Mouse (Mus musculus) stomach, embryonic 16.5 days (tissue): ENCODE measurements around the gene Nr1i2. TPM values are rescaled to one million over a fixed set of nuclear protein-coding genes. Genes with fewer than 3 reads are reported as not detected.
"Not testable (repeated sequence)": the region's sequence is repeated elsewhere in the genome, so short reads cannot be mapped to it uniquely, and the experiment has no call there.

Experiments
- ATAC-seq: fragments of 200-750 bp; cut with Nextera tagmentation; 2 replicates; pipeline ENCODE4 v1.8.0; 2017; ENCODE audit warnings: moderate number of reproducible peaks, moderate TSS enrichment; ENCODE audit not compliant: insufficient read depth, low FRiP score
- H3K27ac ChIP-seq: fragments of 300-500 bp; sonication (generic); 2 replicates; pipeline ENCODE4 v1.5.1; 2014; ENCODE audit warnings: low read length
- H3K27me3 ChIP-seq: fragments of 300-500 bp; sonication (generic); 2 replicates; pipeline ENCODE4 v1.6.1; 2014; ENCODE audit warnings: low read length, control low read depth, mixed read lengths; ENCODE audit not compliant: control insufficient read depth, insufficient read depth
- H3K36me3 ChIP-seq: fragments of 300-500 bp; sonication (generic); 2 replicates; pipeline ENCODE4 v1.6.1; 2014; ENCODE audit warnings: low read length; ENCODE audit not compliant: control insufficient read depth, insufficient read depth
- H3K4me1 ChIP-seq: fragments of 300-500 bp; sonication (generic); 2 replicates; pipeline ENCODE4 v1.6.1; 2014; ENCODE audit warnings: low read length, control low read depth, mixed read lengths; ENCODE audit not compliant: control insufficient read depth, insufficient read depth
- H3K4me2 ChIP-seq: fragments of 300-500 bp; sonication (generic); 2 replicates; pipeline ENCODE4 v1.6.1; 2014; ENCODE audit warnings: low read depth, low read length, mixed read lengths
- H3K4me3 ChIP-seq: fragments of 300-500 bp; sonication (generic); replicated peaks from 2 replicates; pipeline ENCODE4 v1.5.1; 2014; ENCODE audit warnings: mild to moderate bottlenecking, low read length
- H3K9ac ChIP-seq: fragments of 300-500 bp; sonication (generic); 2 replicates; pipeline ENCODE4 v1.6.1; 2014; ENCODE audit warnings: low read length
- H3K9me3 ChIP-seq: fragments of 300-500 bp; sonication (generic); replicated peaks from 2 replicates; pipeline ENCODE4 v1.6.1; 2016; ENCODE audit warnings: low read length, control low read depth; ENCODE audit not compliant: control insufficient read depth
- WGBS: fragments of 180-500 bp; shearing (Covaris S2); extraction: QIAGEN DNeasy Blood & Tissue Kit; methylation state at CpG from one replicate; pipeline ENCODE4 v1.1.7; 2014; 5-methylcytosine and 5-hydroxymethylcytosine counted together
- polyA plus RNA-seq: library from polyadenylated mRNA; unstranded; fragments of >200 nt; fragmentation: Nextera tagmentation; extraction: Ambion mirVana; gene quantifications from 2 replicates; pipeline ENCODE4 v1.2.1, GENCODE M21; 2015

Nr1i2 gene
- 8.6 and 9.2 TPM in 2 replicates for polyA plus RNA-seq

DNA sequence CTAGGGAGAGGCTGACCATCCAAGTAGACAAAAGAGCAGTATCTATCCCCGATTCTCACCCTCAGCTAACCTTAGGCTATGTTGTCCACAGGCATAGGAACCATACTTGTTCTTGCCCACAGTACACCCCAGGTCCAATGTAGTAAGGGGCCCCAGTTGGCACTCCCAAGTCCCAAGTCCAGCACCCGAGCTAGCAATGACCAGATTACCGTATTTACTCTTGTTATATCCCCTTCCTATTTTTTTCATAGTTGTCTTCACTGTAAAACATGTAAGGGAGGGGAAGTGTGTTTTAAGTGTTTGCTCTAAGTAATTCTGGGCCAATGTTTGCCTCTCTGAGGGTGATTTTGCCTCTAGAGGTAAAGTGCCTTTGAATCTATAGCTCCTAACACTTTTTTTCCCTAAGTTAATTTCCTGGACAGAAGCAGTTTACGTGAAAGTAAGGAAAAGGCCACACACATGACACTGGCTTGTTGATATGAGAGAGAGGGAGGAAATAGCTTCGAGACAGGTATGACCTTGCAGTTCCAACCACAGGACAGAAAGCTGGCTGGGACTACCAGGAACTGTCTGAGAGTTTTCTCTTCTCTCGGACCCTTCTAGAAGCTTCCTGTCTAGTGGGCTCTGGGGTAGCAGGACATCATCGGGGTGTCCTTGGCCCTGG lies at the start of gene Nr1i2:
Gene Nr1i2, minus strand, starts transcription at position 140 of the 664 bp plus-strand sequence.
- no peaks in the 10 kb centered on the region for H3K4me1 ChIP-seq
- H3K4me3 ChIP-seq: peak within 1 kb of the TSS; percentile 37
- no peaks in the 10 kb centered on the region for H3K36me3 ChIP-seq
- H3K27me3 ChIP-seq: no peaks in the 10 kb centered on the region
- no peaks in the 10 kb centered on the region for H3K9me3 ChIP-seq
- WGBS: 49% methylated on average over 7 of the region's 7 CpGs
- ATAC-seq: peak; percentile 85; the same call in 1 of the 2 replicates
- peak within 1 kb of the TSS; percentile 38 for H3K4me2 ChIP-seq
- H3K27ac ChIP-seq: peak within 1 kb of the TSS; percentile 89
- H3K9ac ChIP-seq: peak within 1 kb of the TSS; percentile 63; the same call in 1 of the 2 replicates

DNA sequence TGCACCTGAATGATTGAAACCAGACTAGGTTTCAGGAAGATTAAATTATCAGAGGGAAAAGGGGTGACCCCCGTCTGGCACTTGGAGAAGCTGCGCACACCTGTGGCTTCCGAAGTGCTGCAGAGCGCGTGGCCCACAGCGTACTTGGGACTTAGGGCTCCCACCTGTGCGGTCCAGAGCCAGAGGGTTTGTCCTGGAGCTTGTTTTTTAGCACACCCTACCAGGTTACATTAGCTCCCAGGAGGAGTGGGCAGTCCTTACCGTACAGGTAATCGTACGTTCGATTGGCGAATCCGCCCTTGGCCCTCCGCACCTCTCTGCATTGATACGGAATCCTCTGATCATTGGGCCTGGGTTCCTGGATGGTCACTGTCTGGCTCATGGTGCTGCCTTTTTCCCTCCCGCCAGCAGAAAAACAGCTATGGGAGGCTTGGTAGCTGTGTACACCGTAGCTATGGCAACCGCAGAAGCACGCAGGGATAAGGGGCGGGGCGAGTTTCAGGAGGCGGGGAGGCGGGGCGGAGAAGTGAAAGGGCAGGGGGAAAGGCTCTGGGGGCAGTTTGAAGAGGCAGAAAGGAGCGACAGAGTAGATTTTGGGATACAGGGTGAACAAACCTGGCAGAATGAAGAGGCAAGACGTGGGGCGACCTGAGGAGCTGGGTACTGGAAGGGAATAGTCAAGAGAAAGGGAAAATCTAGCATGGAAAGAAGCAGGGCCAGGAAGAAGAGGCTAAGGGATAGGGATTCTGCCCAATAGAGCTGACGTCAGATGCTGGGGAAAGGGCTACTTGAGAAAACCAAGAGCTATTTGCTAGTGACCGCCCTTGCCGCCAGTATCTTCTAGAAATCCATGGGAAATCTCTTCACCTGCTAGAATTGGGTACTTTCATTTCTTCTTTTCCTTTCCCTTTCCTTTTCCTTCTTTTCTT lies 47.0 kb upstream of the Nr1i2 start, which contains the start of gene Maats1:
Gene Maats1, minus strand, starts transcription at position 748 of the 929 bp plus-strand sequence.
- Histone ChIP-seq H3K4me1 (peaks cover 8% of the 10 kb centered on the region), H3K27ac (no peak within 1 kb of the TSS), H3K4me3 (peak within 1 kb of the TSS; percentile 31), H3K36me3 (no peaks in the 10 kb centered on the region), H3K9ac (peak within 1 kb of the TSS; percentile 63), H3K27me3 (no peaks in the 10 kb centered on the region), H3K4me2 (peak within 1 kb of the TSS; percentile 64), H3K9me3 (no peaks in the 10 kb centered on the region)
- ATAC-seq: peak; percentile 88
- 10% methylated on average over 30 of the region's 30 CpGs for WGBS

DNA sequence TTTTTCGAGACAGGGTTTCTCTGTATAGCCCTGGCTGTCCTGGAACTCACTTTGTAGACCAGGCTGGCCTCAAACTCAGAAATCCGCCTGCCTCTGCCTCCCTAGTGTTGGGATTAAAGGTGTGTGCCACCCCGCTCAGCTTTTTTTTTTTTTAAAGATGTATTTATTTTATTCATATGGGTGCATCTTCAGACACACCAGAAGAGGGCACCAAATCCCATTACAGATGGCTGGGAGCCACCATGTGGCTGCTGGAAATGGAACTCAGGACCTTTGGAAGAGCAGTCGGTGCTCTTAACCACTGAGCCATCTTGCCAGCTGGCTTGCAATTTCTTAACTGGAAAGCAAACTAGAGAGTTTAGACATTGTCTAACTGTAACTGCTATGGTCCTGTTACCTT lies 43.5 kb upstream of the Nr1i2 start:
- not testable (repeated sequence) for H3K9me3 ChIP-seq, H3K4me3 ChIP-seq
- 82% methylated on average over 4 of the region's 4 CpGs for WGBS

DNA sequence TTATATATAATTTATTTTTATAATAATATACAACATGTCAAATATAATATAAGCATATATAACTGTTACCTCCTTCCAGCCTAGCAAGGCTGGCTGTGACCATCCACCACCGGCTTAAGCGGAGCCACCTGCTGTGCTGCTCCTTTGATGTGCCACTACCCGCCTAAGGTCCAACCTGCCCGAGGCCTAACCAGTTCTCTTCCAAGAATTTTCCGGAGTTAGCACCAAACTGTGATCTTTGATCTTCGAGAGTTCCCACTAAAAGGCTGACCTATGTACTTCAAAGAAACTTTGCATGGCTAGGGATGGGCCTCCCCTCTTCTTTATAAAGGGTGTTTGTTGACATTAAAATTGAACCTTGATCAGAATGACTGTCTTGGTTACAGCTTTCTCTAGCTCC lies 39.8 kb upstream of the Nr1i2 start:
- Histone ChIP-seq H3K9ac (no peak overlapping the region), H3K27me3 (no peaks in the 10 kb centered on the region), H3K27ac (no peak overlapping the region), H3K4me1 (no peaks in the 10 kb centered on the region), H3K4me3 (no peak overlapping the region), H3K36me3 (no peaks in the 10 kb centered on the region), H3K4me2 (no peak overlapping the region), H3K9me3 (no peaks in the 10 kb centered on the region; the same call in 1 of the 2 replicates)
- 36% methylated on average over 6 of the region's 6 CpGs for WGBS
- ATAC-seq: no peak

More for the DNA sequence above, 43.5 kb upstream of the Nr1i2 start:
- not testable (repeated sequence) for H3K4me1 ChIP-seq, H3K36me3 ChIP-seq, H3K4me2 ChIP-seq, H3K27ac ChIP-seq, ATAC-seq, H3K27me3 ChIP-seq, H3K9ac ChIP-seq

DNA sequence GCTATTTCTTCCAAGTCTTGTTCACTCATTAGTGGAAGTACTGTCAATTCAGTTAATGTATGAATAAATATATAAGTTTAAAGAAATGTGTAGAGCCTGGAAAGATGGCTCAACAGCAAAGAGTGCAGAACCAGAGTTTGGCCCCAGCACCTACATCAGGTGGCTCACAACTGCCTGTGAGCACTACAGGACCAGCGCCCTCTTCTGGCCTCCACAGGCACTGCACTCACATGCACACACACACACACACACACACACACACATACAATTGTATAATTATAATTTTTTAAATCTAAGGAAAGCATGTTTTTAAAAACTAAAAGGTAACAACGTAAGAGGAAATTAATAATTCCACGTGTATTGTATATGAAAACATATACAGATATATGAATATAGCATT lies 34.7 kb upstream of the Nr1i2 start:
- H3K27me3 ChIP-seq: no peaks in the 10 kb centered on the region
- no peak overlapping the region for H3K27ac ChIP-seq
- no peak overlapping the region for H3K4me2 ChIP-seq
- H3K36me3 ChIP-seq: no peaks in the 10 kb centered on the region
- no peak overlapping the region for H3K9ac ChIP-seq
- no peaks in the 10 kb centered on the region; the same call in 1 of the 2 replicates for H3K9me3 ChIP-seq
- 84% methylated on average over 3 of the region's 3 CpGs for WGBS
- no peaks in the 10 kb centered on the region for H3K4me1 ChIP-seq
- no peak overlapping the region for H3K4me3 ChIP-seq
- no peak for ATAC-seq

DNA sequence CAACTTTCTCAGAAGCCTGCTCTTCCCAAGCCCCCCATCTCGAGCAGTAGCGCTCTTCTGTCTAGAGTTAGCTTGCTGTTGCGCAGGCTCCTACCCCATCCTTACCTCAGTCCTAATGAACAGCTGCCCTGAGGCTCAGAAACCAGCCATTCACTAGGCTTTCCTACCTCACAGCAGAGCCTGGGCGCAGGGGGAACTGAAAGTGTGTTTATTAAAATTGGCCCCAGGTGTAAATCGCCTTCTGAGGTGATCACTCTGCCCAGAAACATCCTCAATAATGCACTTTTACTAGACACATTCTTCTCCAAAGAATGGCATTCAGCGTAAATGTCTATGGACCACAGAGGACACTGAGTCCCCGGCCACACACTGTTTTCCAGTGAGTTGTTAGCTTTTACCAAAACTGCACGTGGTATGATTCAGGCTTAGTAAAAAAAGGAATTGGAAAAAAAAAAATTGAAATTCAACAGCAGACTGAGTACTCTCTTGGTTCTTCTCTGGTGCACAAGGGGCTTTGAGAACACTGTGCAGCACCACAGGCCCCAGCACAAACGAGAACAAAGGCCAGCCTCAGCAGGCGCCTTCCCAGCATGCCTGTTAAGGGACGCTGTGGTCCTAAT lies 32.3 kb upstream of the Nr1i2 start:
- H3K9ac ChIP-seq: no peak overlapping the region
- no peak overlapping the region for H3K4me2 ChIP-seq
- H3K4me3 ChIP-seq: no peak overlapping the region
- 88% methylated on average over 11 of the region's 11 CpGs for WGBS
- H3K27me3 ChIP-seq: no peaks in the 10 kb centered on the region
- no peaks in the 10 kb centered on the region; the same call in 1 of the 2 replicates for H3K9me3 ChIP-seq
- H3K27ac ChIP-seq: no peak overlapping the region
- no peaks in the 10 kb centered on the region for H3K4me1 ChIP-seq
- ATAC-seq: no peak
- H3K36me3 ChIP-seq: no peaks in the 10 kb centered on the region

DNA sequence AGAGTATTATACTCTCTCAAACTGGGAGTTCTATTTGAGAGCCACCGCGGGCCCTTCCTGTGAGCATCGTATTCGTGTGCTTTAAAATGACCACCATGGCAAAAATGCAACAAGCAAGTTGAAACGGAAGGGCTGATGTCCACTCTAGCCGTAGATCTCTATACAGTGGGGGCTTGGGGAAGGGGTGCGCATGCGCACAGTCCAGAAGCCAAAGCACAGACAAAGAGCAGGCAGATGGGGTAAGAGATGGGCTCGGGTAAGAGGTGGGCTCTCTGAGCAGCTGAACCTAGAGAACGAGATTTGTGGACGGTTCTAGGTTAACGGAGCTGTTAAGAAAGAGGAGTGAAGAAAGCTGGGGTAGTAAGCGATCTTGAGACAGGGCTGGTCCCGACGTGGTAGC lies 29.7 kb upstream of the Nr1i2 start:
- Histone ChIP-seq H3K4me3 (no peak overlapping the region), H3K9ac (no peak overlapping the region), H3K4me2 (no peak overlapping the region), H3K36me3 (no peaks in the 10 kb centered on the region), H3K4me1 (no peaks in the 10 kb centered on the region), H3K27me3 (no peaks in the 10 kb centered on the region), H3K27ac (no peak overlapping the region), H3K9me3 (no peaks in the 10 kb centered on the region; the same call in 1 of the 2 replicates)
- ATAC-seq: no peak
- 88% methylated on average over 15 of the region's 15 CpGs for WGBS

DNA sequence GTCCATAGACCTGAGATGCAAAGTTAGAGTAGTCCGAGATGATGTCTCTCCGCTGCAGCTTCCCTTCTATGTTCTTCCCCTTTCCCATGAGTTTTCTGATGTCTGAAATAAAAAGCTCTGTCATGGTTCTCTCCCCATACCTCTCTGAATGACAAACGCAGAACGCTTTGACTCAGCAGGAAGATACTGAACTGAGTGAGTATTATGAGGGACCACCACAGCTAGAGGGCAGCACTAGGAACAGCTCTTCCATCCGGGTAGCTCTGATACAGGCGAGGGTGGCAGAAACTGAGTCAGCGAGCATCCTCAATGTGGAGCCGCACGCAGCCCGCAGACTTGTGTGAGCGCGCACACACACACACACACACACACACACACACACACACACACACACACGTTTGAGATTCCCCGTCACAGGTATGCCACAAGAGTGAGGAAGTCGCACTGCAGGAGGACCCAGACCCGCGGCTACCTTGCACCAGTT lies 26.9 kb upstream of the Nr1i2 start:
- no peak overlapping the region for H3K4me3 ChIP-seq
- 0 out of 2 replicates have a peak overlapping the region, but pooled peaks have one; percentile 10 for H3K4me2 ChIP-seq
- no peaks in the 10 kb centered on the region for H3K9me3 ChIP-seq
- H3K36me3 ChIP-seq: no peaks in the 10 kb centered on the region
- no peak for ATAC-seq
- WGBS: 28% methylated on average over 17 of the region's 17 CpGs
- no peaks in the 10 kb centered on the region for H3K27me3 ChIP-seq
- H3K9ac ChIP-seq: no peak overlapping the region
- no peaks in the 10 kb centered on the region for H3K4me1 ChIP-seq
- H3K27ac ChIP-seq: no peak overlapping the region
